Mouse (Mus musculus) 3134 (cell line): ENCODE results near the gene Map7d3.

ENCODE experiments used
- DNase-seq: peaks from one replicate; pipeline ENCODE4 v3.0.0-alpha.2; 2011; ENCODE audit warnings: low spot score; ENCODE audit not compliant: insufficient read length; ENCODE audit errors: extremely low read depth

The Map7d3 gene

GRCm38 (mm10) chrX:56821765-56822603 is at the start of gene Map7d3:
Gene Map7d3 (minus strand): TSS chrX:56822326.
- no peak for DNase-seq

GRCm38 (mm10) chrX:56869863-56870262 is 47.7 kb upstream of the Map7d3 start, which contains the start of gene Adgrg4:
Gene Adgrg4 (plus strand): TSS chrX:56870163.
- DNase-seq = no peak

- DNase-seq = no peak
These were observed 19.1 kb upstream of the Map7d3 start for GRCm38 (mm10) chrX:56841255-56841654.

- no peak for DNase-seq
These were observed 17.2 kb upstream of the Map7d3 start for GRCm38 (mm10) chrX:56839369-56839768.

GRCm38 (mm10) chrX:56835842-56836241 is 13.7 kb upstream of the Map7d3 start:
- DNase-seq = no peak

GRCm38 (mm10) chrX:56827492-56827891 is 5.4 kb upstream of the Map7d3 start:
- no peak for DNase-seq

- DNase-seq = peak; percentile 33
These were observed 30.9 kb downstream of the Map7d3 start for GRCm38 (mm10) chrX:56791268-56791667.

- DNase-seq = no peak
These were observed 31.5 kb downstream of the Map7d3 start for GRCm38 (mm10) chrX:56790591-56790990.

GRCm38 (mm10) chrX:56787486-56787885 is 34.6 kb downstream of the Map7d3 start:
- DNase-seq = no peak

- no peak for DNase-seq
These were observed 35.7 kb downstream of the Map7d3 start for GRCm38 (mm10) chrX:56786281-56787061.

GRCm38 (mm10) chrX:56773329-56773728 is 48.8 kb downstream of the Map7d3 start:
- no peak for DNase-seq

- DNase-seq = no peak
These were observed 50.4 kb downstream of the Map7d3 start for GRCm38 (mm10) chrX:56771751-56772150.

- no peak for DNase-seq
These were observed 52.3 kb downstream of the Map7d3 start for GRCm38 (mm10) chrX:56769838-56770237.

- DNase-seq = no peak
These were observed 61.8 kb downstream of the Map7d3 start for GRCm38 (mm10) chrX:56760257-56760760.

GRCm38 (mm10) chrX:56756352-56756751 is 65.8 kb downstream of the Map7d3 start:
- DNase-seq = no peak

GRCm38 (mm10) chrX:56755646-56756045 is 66.5 kb downstream of the Map7d3 start:
- DNase-seq = no peak

- DNase-seq = no peak
These were observed 68.5 kb downstream of the Map7d3 start for GRCm38 (mm10) chrX:56753317-56754289.

GRCm38 (mm10) chrX:56752144-56752543 is 70.0 kb downstream of the Map7d3 start:
- DNase-seq = no peak

GRCm38 (mm10) chrX:56751536-56751935 is 70.6 kb downstream of the Map7d3 start:
- DNase-seq = no peak
